Mouse (Mus musculus) liver, adult (tissue): ENCODE results near the gene Neu3.
A peak's percentile ranks its signal among the peaks of the same experiment; 100 is the strongest.

Experiments
- GATA4 ChIP-seq: IDR thresholded peaks from 2 replicates; pipeline ENCODE4 v1.6.1; 2014; ENCODE audit warnings: mild to moderate bottlenecking, low read length; ENCODE audit not compliant: insufficient replicate concordance

Neu3 gene

GRCm38 (mm10) chr7:99813394-99813793 is 14.8 kb downstream of the Neu3 start:
- no peak for TF ChIP-seq GATA4

GRCm38 (mm10) chr7:99811661-99812060 is 16.6 kb downstream of the Neu3 start:
- TF ChIP-seq GATA4, result no peak

GRCm38 (mm10) chr7:99810814-99811213 is 17.4 kb downstream of the Neu3 start:
- TF ChIP-seq GATA4, result no peak

- peak; percentile 55; the same call in 1 of the 2 replicates for TF ChIP-seq GATA4
Measured at GRCm38 (mm10) chr7:99807043-99807442, 21.2 kb downstream of the Neu3 start.

- no peak for TF ChIP-seq GATA4
Measured at GRCm38 (mm10) chr7:99805340-99805739, 22.9 kb downstream of the Neu3 start.

- TF ChIP-seq GATA4, result no peak
Measured at GRCm38 (mm10) chr7:99803535-99803934, 24.7 kb downstream of the Neu3 start.

- no peak for TF ChIP-seq GATA4
Measured at GRCm38 (mm10) chr7:99799118-99799517, 29.1 kb downstream of the Neu3 start.

- TF ChIP-seq GATA4, result no peak
Measured at GRCm38 (mm10) chr7:99797911-99798647, 30.1 kb downstream of the Neu3 start.

- TF ChIP-seq GATA4, result no peak
Measured at GRCm38 (mm10) chr7:99797261-99797660, 31.0 kb downstream of the Neu3 start.

- no peak for TF ChIP-seq GATA4
Measured at GRCm38 (mm10) chr7:99796471-99796870, 31.7 kb downstream of the Neu3 start.

- TF ChIP-seq GATA4, result no peak
Measured at GRCm38 (mm10) chr7:99795192-99795981, 32.8 kb downstream of the Neu3 start.

- no peak for TF ChIP-seq GATA4
Measured at GRCm38 (mm10) chr7:99794096-99794495, 34.1 kb downstream of the Neu3 start.

GRCm38 (mm10) chr7:99790816-99791215 is 37.4 kb downstream of the Neu3 start:
- TF ChIP-seq GATA4, result no peak

GRCm38 (mm10) chr7:99788563-99788962 is 39.7 kb downstream of the Neu3 start:
- no peak for TF ChIP-seq GATA4

GRCm38 (mm10) chr7:99787935-99788334 is 40.3 kb downstream of the Neu3 start:
- TF ChIP-seq GATA4, result no peak

- TF ChIP-seq GATA4, result no peak
Measured at GRCm38 (mm10) chr7:99786774-99787173, 41.4 kb downstream of the Neu3 start.

GRCm38 (mm10) chr7:99785553-99785952 is 42.7 kb downstream of the Neu3 start:
- no peak for TF ChIP-seq GATA4

GRCm38 (mm10) chr7:99783421-99783820 is 44.8 kb downstream of the Neu3 start:
- TF ChIP-seq GATA4, result no peak
